Mouse (Mus musculus) CH12.LX (cell line): ENCODE results near the gene Tssk4.

Experiments
- BHLHE40 ChIP-seq: IDR thresholded peaks from 2 replicates; pipeline ENCODE4 v1.6.1; 2011; ENCODE audit warnings: mild to moderate bottlenecking, low read depth, low read length, improper control_type of control experiment
- CTCF ChIP-seq, 2 experiments: IDR thresholded peaks in 1 of 2; conservative IDR thresholded peaks in 1 of 2; 2 replicates each; pipeline ENCODE4 v1.5.1; 2011 to 2012; ENCODE audit warnings: low read depth in 2 of 2, low read length in 2 of 2, improper control_type of control experiment in 1 of 2, inconsistent platforms in 1 of 2, mild to moderate bottlenecking in 1 of 2, moderate library complexity in 1 of 2
- EP300 ChIP-seq: IDR thresholded peaks from 2 replicates; pipeline ENCODE4 v1.6.1; 2011; ENCODE audit warnings: low read length, improper control_type of control experiment
- MAFK ChIP-seq: IDR thresholded peaks from 2 replicates; pipeline ENCODE4 v1.6.1; 2011; ENCODE audit warnings: low read length, improper control_type of control experiment; ENCODE audit not compliant: insufficient replicate concordance
- MAX ChIP-seq: IDR thresholded peaks from 2 replicates; pipeline ENCODE4 v1.6.1; 2011; ENCODE audit warnings: low read length, improper control_type of control experiment
- POLR2A ChIP-seq: IDR thresholded peaks from 2 replicates; pipeline ENCODE4 v1.6.1; 2011; ENCODE audit warnings: low read depth, mild to moderate bottlenecking, improper control_type of control experiment, low read length

DNA sequence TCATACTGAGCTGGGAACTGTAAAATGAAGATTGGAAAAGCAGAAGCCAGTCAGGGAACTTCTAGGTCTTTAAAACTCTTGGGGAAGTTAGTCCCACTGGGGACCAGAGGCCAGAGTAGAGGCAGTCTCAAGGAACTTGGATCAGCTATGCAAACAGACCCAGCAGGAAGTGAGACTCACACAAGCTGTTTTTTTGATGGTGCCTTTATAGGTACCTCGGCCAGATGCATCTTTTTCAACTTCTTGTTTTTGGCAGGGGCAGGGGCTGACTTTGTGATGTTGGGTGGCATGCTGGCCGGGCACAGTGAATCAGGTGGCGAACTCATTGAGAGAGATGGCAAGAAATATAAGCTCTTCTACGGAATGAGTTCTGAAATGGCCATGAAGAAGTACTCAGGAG, 27.6 kb downstream of the Tssk4 start:
- TF ChIP-seq POLR2A (no peak), CTCF (conservative IDR thresholded peaks at IDR 0.05 in 1 of 2, IDR thresholded peaks at IDR 0.05 in 1 of 2; ENCODE audit: low read depth in 2 of 2, low read length in 2 of 2) (no peak), MAX (no peak), EP300 (no peak), MAFK (no peak), BHLHE40 (no peak)
